Mouse (Mus musculus) stomach, postnatal 0 days (tissue): ENCODE measurements around the gene Klf6. TPM values are rescaled to one million over a fixed set of nuclear protein-coding genes. Genes with fewer than 3 reads are reported as not detected.

Experiments used
- ATAC-seq: fragments of 200-750 bp; cut with Nextera tagmentation; 2 replicates; pipeline ENCODE4 v1.8.0; 2017; ENCODE audit not compliant: low FRiP score, low TSS enrichment
- DNase-seq: peaks from one replicate; pipeline ENCODE4 v3.0.0-alpha.2; 2016; ENCODE audit warnings: low spot score
- H3K27ac ChIP-seq: fragments of 300-500 bp; sonication (generic); replicated peaks from 2 replicates; pipeline ENCODE4 v1.5.1; 2014; ENCODE audit warnings: mild to moderate bottlenecking, control low read depth
- H3K27me3 ChIP-seq: fragments of 300-500 bp; sonication (generic); 2 replicates; pipeline ENCODE4 v1.6.1; 2014; ENCODE audit warnings: low read length; ENCODE audit not compliant: control insufficient read depth, insufficient read depth
- H3K36me3 ChIP-seq: fragments of 300-500 bp; sonication (generic); 2 replicates; pipeline ENCODE4 v1.6.1; 2014; ENCODE audit warnings: low read length, mixed read lengths; ENCODE audit not compliant: control insufficient read depth, insufficient read depth
- H3K4me1 ChIP-seq: fragments of 300-500 bp; sonication (generic); replicated peaks from 2 replicates; pipeline ENCODE4 v1.6.1; 2014; ENCODE audit warnings: antibody characterized with exemption; ENCODE audit not compliant: control insufficient read depth, insufficient read depth
- H3K4me2 ChIP-seq: fragments of 300-500 bp; sonication (generic); replicated peaks from 2 replicates; pipeline ENCODE4 v1.6.1; 2014; ENCODE audit warnings: low read depth, mild to moderate bottlenecking, control low read depth, moderate library complexity
- H3K4me3 ChIP-seq: fragments of 300-500 bp; sonication (generic); 2 replicates; pipeline ENCODE4 v1.5.1; 2014; ENCODE audit warnings: low read depth, low read length, control low read depth
- H3K9ac ChIP-seq: fragments of 300-500 bp; sonication (generic); 2 replicates; pipeline ENCODE4 v1.6.1; 2014; ENCODE audit warnings: mild to moderate bottlenecking, low read length, control low read depth, mixed read lengths
- H3K9me3 ChIP-seq: fragments of 300-500 bp; sonication (generic); 2 replicates; pipeline ENCODE4 v1.6.1; 2016; ENCODE audit warnings: low read length; ENCODE audit not compliant: control insufficient read depth
- CTCF ChIP-seq: IDR thresholded peaks from 2 replicates; pipeline ENCODE4 v1.5.1; 2016; ENCODE audit warnings: antibody characterized with exemption, low read depth, mild to moderate bottlenecking, moderate library complexity
- EP300 ChIP-seq: optimal IDR thresholded peaks from 2 replicates; pipeline ENCODE3; 2016; ENCODE audit warnings: antibody characterized with exemption
- WGBS: fragments of 180-500 bp; shearing (Covaris S2); extraction: QIAGEN DNeasy Blood & Tissue Kit; methylation state at CpG from one replicate; pipeline ENCODE4 v1.1.7; 2014; 5-methylcytosine and 5-hydroxymethylcytosine counted together
- polyA plus RNA-seq: library from polyadenylated mRNA; unstranded; fragments of >200 nt; fragmentation: Nextera tagmentation; extraction: Ambion mirVana; gene quantifications from 2 replicates; pipeline ENCODE4 v1.2.1, GENCODE M21; 2015

The Klf6 gene
- polyA plus RNA-seq, 1 experiment from 2014 or later: 116 TPM

GRCm38 (mm10) chr13:5843829-5844228, 17.5 kb upstream of the Klf6 start:
- Histone ChIP-seq H3K9ac (no peak overlapping the region), H3K27ac (peak overlapping the region; percentile 20; the same call in 1 of the 2 replicates), H3K36me3 (no peaks in the 10 kb centered on the region), H3K4me3 (no peak overlapping the region), H3K4me1 (0 out of 2 replicates have a peak, but pooled peaks cover 6% of the 10 kb centered on the region), H3K9me3 (no peaks in the 10 kb centered on the region), H3K27me3 (no peaks in the 10 kb centered on the region), H3K4me2 (no peak overlapping the region)
- WGBS: 39% methylated on average over 2 of the region's 2 CpGs
- DNase-seq (no peak), ATAC-seq (peak; percentile 51)
- TF ChIP-seq EP300 (no peak), CTCF (no peak)

GRCm38 (mm10) chr13:5844338-5844737, 16.9 kb upstream of the Klf6 start:
- DNase-seq (no peak), ATAC-seq (peak; percentile 43; the same call in 1 of the 2 replicates)
- peak overlapping the region; percentile 92; the same call in 1 of the 2 replicates for H3K27ac ChIP-seq
- peak; percentile 8 for TF ChIP-seq EP300
- TF ChIP-seq CTCF: no peak
- H3K9me3 ChIP-seq: no peaks in the 10 kb centered on the region
- 60% methylated on average over 5 of the region's 5 CpGs for WGBS
- no peak overlapping the region for H3K9ac ChIP-seq
- H3K27me3 ChIP-seq: no peaks in the 10 kb centered on the region
- H3K4me3 ChIP-seq: no peak overlapping the region
- 0 out of 2 replicates have a peak, but pooled peaks cover 6% of the 10 kb centered on the region for H3K4me1 ChIP-seq
- H3K4me2 ChIP-seq: no peak overlapping the region; the same call in 1 of the 2 replicates
- no peaks in the 10 kb centered on the region for H3K36me3 ChIP-seq

GRCm38 (mm10) chr13:5845161-5845590, 16.1 kb upstream of the Klf6 start:
- no peak overlapping the region for H3K9ac ChIP-seq
- H3K36me3 ChIP-seq: no peaks in the 10 kb centered on the region
- TF ChIP-seq EP300 (peak; percentile 50), CTCF (no peak)
- peak; percentile 86 for ATAC-seq
- no peak overlapping the region for H3K4me3 ChIP-seq
- 20% methylated on average over 10 of the region's 10 CpGs for WGBS
- H3K9me3 ChIP-seq: no peaks in the 10 kb centered on the region
- H3K27ac ChIP-seq: peak overlapping the region; percentile 92
- no peaks in the 10 kb centered on the region for H3K27me3 ChIP-seq
- H3K4me2 ChIP-seq: peak overlapping the region; percentile 27
- peak; percentile 77 for DNase-seq
- 0 out of 2 replicates have a peak, but pooled peaks cover 6% of the 10 kb centered on the region for H3K4me1 ChIP-seq

- TF ChIP-seq CTCF (no peak), EP300 (peak; percentile 45)
- H3K9me3 ChIP-seq: no peaks in the 10 kb centered on the region
- DNase-seq (no peak), ATAC-seq (peak; percentile 72)
- no peak overlapping the region for H3K9ac ChIP-seq
- H3K27ac ChIP-seq: peak overlapping the region; percentile 92
- H3K4me1 ChIP-seq: 0 out of 2 replicates have a peak, but pooled peaks cover 6% of the 10 kb centered on the region
- WGBS: 34% methylated on average over 5 of the region's 5 CpGs
- H3K27me3 ChIP-seq: no peaks in the 10 kb centered on the region
- H3K4me2 ChIP-seq: peak overlapping the region; percentile 27
- H3K36me3 ChIP-seq: no peaks in the 10 kb centered on the region
- no peak overlapping the region for H3K4me3 ChIP-seq
These were observed 15.7 kb upstream of the Klf6 start for GRCm38 (mm10) chr13:5845605-5846004.

- Histone ChIP-seq H3K36me3 (no peaks in the 10 kb centered on the region), H3K27me3 (no peaks in the 10 kb centered on the region), H3K4me3 (no peak overlapping the region), H3K4me1 (0 out of 2 replicates have a peak, but pooled peaks cover 6% of the 10 kb centered on the region), H3K4me2 (no peak overlapping the region), H3K27ac (no peak overlapping the region), H3K9me3 (no peaks in the 10 kb centered on the region), H3K9ac (no peak overlapping the region)
- no peak for DNase-seq
- TF ChIP-seq EP300: no peak
- no peak for TF ChIP-seq CTCF
- no peak for ATAC-seq
- 72% methylated on average over 4 of the region's 4 CpGs for WGBS
These were observed 14.4 kb upstream of the Klf6 start for GRCm38 (mm10) chr13:5846860-5847259.

GRCm38 (mm10) chr13:5847736-5848135, 13.5 kb upstream of the Klf6 start:
- no peak overlapping the region for H3K9ac ChIP-seq
- H3K9me3 ChIP-seq: no peaks in the 10 kb centered on the region
- H3K27me3 ChIP-seq: no peaks in the 10 kb centered on the region
- no peak overlapping the region for H3K4me2 ChIP-seq
- TF ChIP-seq CTCF (no peak), EP300 (no peak)
- WGBS: 35% methylated on average over 2 of the region's 2 CpGs
- ATAC-seq (no peak), DNase-seq (no peak)
- no peaks in the 10 kb centered on the region for H3K36me3 ChIP-seq
- H3K4me1 ChIP-seq: 0 out of 2 replicates have a peak, but pooled peaks cover 6% of the 10 kb centered on the region
- H3K27ac ChIP-seq: no peak overlapping the region
- H3K4me3 ChIP-seq: no peak overlapping the region
